Mouse (Mus musculus) spleen, adult 10 weeks (tissue): ENCODE data around the gene Dlx1. TPM values are rescaled to one million over a fixed set of nuclear protein-coding genes. Genes with fewer than 3 reads are reported as not detected.

Source experiments
- polyA plus RNA-seq: library from polyadenylated mRNA; stranded (reverse); fragments of 350-450 nt; fragmentation: Illumina TruSeq; extraction: RNeasy Lipid Tissue Mini Kit (QIAGEN cat#74804); gene quantifications from one replicate; pipeline ENCODE4 v1.2.3, GENCODE M21; 2015; ENCODE audit warnings: low replicate concordance; ENCODE audit not compliant: insufficient read depth

The Dlx1 gene
- polyA plus RNA-seq: not detected

DNA sequence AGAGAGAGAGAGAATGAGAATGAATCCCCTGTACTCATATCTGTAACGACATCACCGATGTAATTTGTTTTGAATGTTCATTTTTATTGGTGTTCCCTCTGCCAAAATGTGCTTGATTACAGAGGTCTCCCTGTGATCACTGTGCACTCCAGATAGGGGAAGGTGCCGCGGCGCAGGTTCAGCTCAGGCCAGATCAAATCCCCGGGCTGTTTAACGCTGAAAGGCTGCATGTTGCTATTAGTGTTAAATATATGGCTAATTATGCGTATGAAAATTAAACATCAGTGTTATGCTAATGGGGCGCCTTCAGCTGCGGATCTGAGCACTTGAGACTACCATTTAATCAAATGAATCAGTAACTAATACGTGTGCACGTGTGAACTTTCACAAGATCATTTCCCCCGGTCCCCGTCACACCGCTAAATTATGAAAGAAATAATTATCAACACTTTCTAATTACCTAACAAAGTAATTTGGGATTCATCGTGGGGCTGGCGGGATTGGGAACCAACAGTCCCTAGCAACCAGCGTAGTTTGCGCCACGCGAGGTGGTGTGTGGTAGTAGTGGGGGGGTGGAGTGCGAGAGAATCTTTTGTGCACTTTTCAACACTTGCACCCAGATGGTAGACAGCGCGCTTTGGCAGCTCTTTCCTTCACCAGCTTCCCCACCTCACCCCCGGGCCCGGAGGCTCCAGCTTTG lies at the start of gene Dlx1:
Gene Dlx1, plus strand, starts transcription at position 100 of the 700 bp plus-strand sequence.

DNA sequence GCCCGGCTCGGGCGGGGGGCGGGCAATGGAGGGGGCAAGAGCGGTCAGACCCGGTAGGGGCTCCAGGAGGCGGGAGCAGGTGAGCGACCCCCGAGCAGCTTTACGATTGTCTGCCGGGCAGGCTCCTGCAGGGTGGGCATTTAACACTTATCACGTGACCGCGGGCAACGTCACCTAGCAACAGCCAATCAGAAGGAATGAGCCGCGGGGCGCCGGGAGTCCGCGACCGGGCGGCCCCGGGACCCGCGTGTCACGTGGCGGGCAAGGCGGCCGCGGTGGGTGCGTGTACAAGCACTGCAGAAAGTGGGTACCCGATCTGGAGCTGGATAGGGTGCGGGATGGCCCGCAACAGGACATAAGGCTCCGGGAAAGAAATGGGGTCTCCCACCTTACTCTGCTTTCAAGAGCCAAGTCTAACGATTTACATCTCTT lies 18.7 kb downstream of the Dlx1 start, which contains the start of gene Dlx2:
Gene Dlx2, minus strand, starts transcription at position 115 of the 432 bp plus-strand sequence.

Other genes with a start within 250 kb of the Dlx1 start
- 17.9 TPM for gene Slc25a12, start 160.4 kb upstream of the Dlx1 start, polyA plus RNA-seq
- gene Hat1, start 139.2 kb upstream of the Dlx1 start, polyA plus RNA-seq: 78.2 TPM
- 54.0 TPM for gene Metap1d, start 74.8 kb upstream of the Dlx1 start, polyA plus RNA-seq
- not detected for gene Dlx2, start 18.6 kb downstream of the Dlx1 start, polyA plus RNA-seq
- gene Itga6, start 217.5 kb downstream of the Dlx1 start, polyA plus RNA-seq: 77.0 TPM